Mouse (Mus musculus): ENCODE results near the gene Syt15.

Gene Syt15

GRCm38 (mm10) chr14:34219295-34219694, at the start of gene Syt15:
TSS of gene Syt15 (plus strand) at chr14:34219595.
- in situ Hi-C loops (cut with MboI, MseI), result no loop called here

- in situ Hi-C loops (cut with MboI, MseI), result no loop called here
These were observed 48.3 kb upstream of the Syt15 start for GRCm38 (mm10) chr14:34171107-34171506.

- in situ Hi-C loops (cut with MboI, MseI), result no loop called here
These were observed 40.0 kb upstream of the Syt15 start for GRCm38 (mm10) chr14:34179351-34179750.

- in situ Hi-C loops (cut with MboI, MseI), result no loop called here
These were observed 36.3 kb upstream of the Syt15 start for GRCm38 (mm10) chr14:34183101-34183500.

GRCm38 (mm10) chr14:34188629-34189028, 30.8 kb upstream of the Syt15 start:
- in situ Hi-C loops (cut with MboI, MseI), result no loop called here

- in situ Hi-C loops (cut with MboI, MseI), result no loop called here
These were observed 29.0 kb upstream of the Syt15 start for GRCm38 (mm10) chr14:34190361-34190760.

GRCm38 (mm10) chr14:34193879-34194278, 25.5 kb upstream of the Syt15 start:
- in situ Hi-C loops (cut with MboI, MseI), result no loop called here

- in situ Hi-C loops (cut with MboI, MseI), result no loop called here
These were observed 23.9 kb upstream of the Syt15 start for GRCm38 (mm10) chr14:34195466-34195865.

GRCm38 (mm10) chr14:34196706-34197105, 22.7 kb upstream of the Syt15 start:
- in situ Hi-C loops (cut with MboI, MseI), result no loop called here

GRCm38 (mm10) chr14:34200738-34201230, 18.6 kb upstream of the Syt15 start:
- in situ Hi-C loops (cut with MboI, MseI), result no loop called here

GRCm38 (mm10) chr14:34201231-34202035, 18.0 kb upstream of the Syt15 start, which contains the start of gene Gprin2:
TSS of gene Gprin2 (minus strand) at chr14:34201653.
- in situ Hi-C loops (cut with MboI, MseI), result no loop called here

- in situ Hi-C loops (cut with MboI, MseI), result no loop called here
These were observed 11.4 kb upstream of the Syt15 start for GRCm38 (mm10) chr14:34207996-34208395.

GRCm38 (mm10) chr14:34208651-34209050, 10.7 kb upstream of the Syt15 start:
- in situ Hi-C loops (cut with MboI, MseI), result no loop called here

GRCm38 (mm10) chr14:34209080-34209479, 10.3 kb upstream of the Syt15 start:
- in situ Hi-C loops (cut with MboI, MseI), result no loop called here

- in situ Hi-C loops (cut with MboI, MseI), result no loop called here
These were observed 9.5 kb upstream of the Syt15 start for GRCm38 (mm10) chr14:34209942-34210341.

- in situ Hi-C loops (cut with MboI, MseI), result no loop called here
These were observed 3.8 kb upstream of the Syt15 start for GRCm38 (mm10) chr14:34215451-34216127.

- in situ Hi-C loops (cut with MboI, MseI), result no loop called here
These were observed 397 bp downstream of the Syt15 start for GRCm38 (mm10) chr14:34219786-34220198.

GRCm38 (mm10) chr14:34220426-34220825, 1.0 kb downstream of the Syt15 start:
- in situ Hi-C loops (cut with MboI, MseI), result no loop called here

- in situ Hi-C loops (cut with MboI, MseI), result no loop called here
These were observed 2.2 kb downstream of the Syt15 start for GRCm38 (mm10) chr14:34221416-34222077.

- in situ Hi-C loops (cut with MboI, MseI), result no loop called here
These were observed 4.0 kb downstream of the Syt15 start for GRCm38 (mm10) chr14:34223362-34223898.

- in situ Hi-C loops (cut with MboI, MseI), result no loop called here
These were observed 6.6 kb downstream of the Syt15 start for GRCm38 (mm10) chr14:34225986-34226385.

GRCm38 (mm10) chr14:34226566-34226965, 7.2 kb downstream of the Syt15 start:
- in situ Hi-C loops (cut with MboI, MseI), result no loop called here

All from T-helper 1 cell (primary cell).